Mouse (Mus musculus) E14TG2a.4 (cell line): ENCODE results near the gene Dsp.

ENCODE experiments used
- H3K27me3 ChIP-seq: 2 replicates; pipeline ENCODE4 v1.6.1; 2014; ENCODE audit warnings: low read length, control low read depth; ENCODE audit not compliant: insufficient read depth
- H3K36me3 ChIP-seq: 2 replicates; pipeline ENCODE4 v1.6.1; 2014; ENCODE audit warnings: low read length, control low read depth; ENCODE audit not compliant: insufficient read depth
- H3K4me1 ChIP-seq: replicated peaks from 2 replicates; pipeline ENCODE4 v1.6.1; 2014; ENCODE audit warnings: low read depth, low read length, control low read depth
- H3K4me3 ChIP-seq: replicated peaks from 2 replicates; pipeline ENCODE4 v1.5.1; 2014; ENCODE audit warnings: mild to moderate bottlenecking, low read length
- H3K9me3 ChIP-seq: 2 replicates; pipeline ENCODE4 v1.6.1; 2014; ENCODE audit warnings: low read length, control low read depth
- CTCF ChIP-seq: conservative IDR thresholded peaks from 2 replicates; pipeline ENCODE4 v1.5.1; 2014; ENCODE audit warnings: low read length
- NANOG ChIP-seq: IDR thresholded peaks from 2 replicates; pipeline ENCODE4 v1.6.1; 2014; ENCODE audit warnings: borderline replicate concordance, low read length, mixed read lengths
- POU5F1 ChIP-seq: IDR thresholded peaks from 2 replicates; pipeline ENCODE4 v1.6.1; 2014; ENCODE audit warnings: low read length, borderline replicate concordance

Gene Dsp

DNA sequence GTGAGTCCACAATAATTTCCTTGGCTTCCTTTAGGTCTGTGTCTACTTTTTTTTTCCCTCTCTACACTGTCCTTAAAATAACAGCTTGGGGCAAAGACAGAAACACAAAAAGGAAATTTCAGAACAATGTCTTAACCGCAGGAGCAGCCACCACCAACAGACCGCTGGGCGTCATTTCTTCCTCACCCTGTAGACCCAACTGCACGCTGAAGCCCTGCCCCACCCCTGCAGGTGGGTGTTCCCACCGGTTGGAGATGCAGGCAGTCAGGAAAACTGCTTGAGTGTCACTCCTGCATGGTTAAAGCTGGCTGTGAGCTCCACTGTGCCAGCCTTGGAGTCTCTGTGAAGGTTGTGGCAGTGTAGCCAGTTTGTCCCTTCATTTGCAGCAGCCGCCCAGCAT is 6.5 kb downstream of the Dsp start:
- Histone ChIP-seq H3K36me3 (no peaks in the 10 kb centered on the region), H3K9me3 (no peaks in the 10 kb centered on the region), H3K4me3 (no peak overlapping the region), H3K4me1 (peaks cover 52% of the 10 kb centered on the region), H3K27me3 (peaks cover 11% of the 10 kb centered on the region)
- TF ChIP-seq CTCF, result no peak

DNA sequence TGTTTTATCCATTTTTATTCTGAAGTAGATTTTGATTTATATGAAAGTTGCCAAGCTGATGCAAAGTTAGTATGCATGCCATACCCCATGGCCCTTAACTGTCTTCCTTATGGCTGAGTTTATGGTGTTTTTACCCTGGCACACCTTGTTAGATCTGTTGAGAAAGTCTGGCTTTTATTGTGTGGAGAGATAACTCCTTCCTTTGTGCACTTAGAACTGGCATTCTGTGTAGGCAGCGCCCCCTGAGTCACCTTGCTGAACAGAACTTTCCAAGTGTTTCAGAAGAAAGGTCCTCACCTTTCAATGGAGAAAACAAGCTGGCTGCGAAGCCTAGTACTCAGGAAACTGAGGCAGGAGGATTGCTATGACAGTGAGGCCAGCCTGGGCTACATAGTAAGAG is 10.9 kb downstream of the Dsp start:
- Histone ChIP-seq H3K4me3 (no peak overlapping the region), H3K36me3 (no peaks in the 10 kb centered on the region), H3K27me3 (no peaks in the 10 kb centered on the region), H3K9me3 (no peaks in the 10 kb centered on the region), H3K4me1 (peaks cover 38% of the 10 kb centered on the region)
- TF ChIP-seq POU5F1, result no peak
- no peak for TF ChIP-seq NANOG
- TF ChIP-seq CTCF, result no peak

DNA sequence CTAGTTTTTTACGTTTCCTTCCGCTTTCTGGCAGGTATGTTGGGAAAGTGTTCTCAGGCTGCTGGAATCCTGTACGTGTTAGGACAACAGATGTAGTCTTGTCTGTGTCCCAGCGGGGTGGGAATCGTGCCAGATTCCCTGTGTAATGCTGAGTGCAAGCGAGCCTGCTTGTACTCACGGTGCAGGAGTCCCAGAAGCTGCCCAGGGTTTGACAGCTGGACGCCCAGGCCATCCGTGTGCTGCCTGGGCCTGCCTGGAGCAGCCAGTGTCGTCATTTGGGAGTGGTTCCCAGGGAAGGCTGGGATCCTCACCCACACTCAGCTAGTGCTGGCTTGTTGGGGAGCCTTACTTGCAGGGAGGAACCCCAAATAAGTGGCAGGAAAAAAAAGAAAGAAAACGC is 11.6 kb downstream of the Dsp start:
- no peak for TF ChIP-seq NANOG
- H3K27me3 ChIP-seq, result no peaks in the 10 kb centered on the region
- no peak overlapping the region for H3K4me3 ChIP-seq
- no peaks in the 10 kb centered on the region for H3K36me3 ChIP-seq
- H3K9me3 ChIP-seq, result no peaks in the 10 kb centered on the region
- H3K4me1 ChIP-seq, result peaks cover 32% of the 10 kb centered on the region

DNA sequence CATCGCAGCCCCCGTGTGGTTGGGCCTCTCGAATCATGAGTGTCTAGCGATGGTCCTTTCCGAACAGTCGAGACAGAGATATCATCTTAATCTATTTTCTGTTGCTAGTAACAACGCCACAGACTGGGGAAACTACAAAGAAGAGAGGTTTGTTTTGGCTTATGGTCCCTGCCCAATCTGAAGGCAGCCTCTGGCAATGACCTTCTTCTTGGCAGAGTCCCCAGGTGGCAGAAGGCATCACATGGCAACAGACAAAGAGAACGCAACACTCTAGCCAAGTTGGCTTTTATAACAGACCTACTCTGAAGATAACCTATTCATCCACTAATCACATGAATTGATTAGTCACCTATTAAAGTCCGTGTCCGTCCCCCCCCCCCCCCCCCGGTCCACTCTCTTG is 13.8 kb downstream of the Dsp start:
- Histone ChIP-seq H3K4me1 (peaks cover 24% of the 10 kb centered on the region), H3K4me3 (no peak overlapping the region), H3K36me3 (no peaks in the 10 kb centered on the region), H3K9me3 (no peaks in the 10 kb centered on the region), H3K27me3 (no peaks in the 10 kb centered on the region)
- TF ChIP-seq NANOG (no peak), POU5F1 (no peak), CTCF (no peak)

DNA sequence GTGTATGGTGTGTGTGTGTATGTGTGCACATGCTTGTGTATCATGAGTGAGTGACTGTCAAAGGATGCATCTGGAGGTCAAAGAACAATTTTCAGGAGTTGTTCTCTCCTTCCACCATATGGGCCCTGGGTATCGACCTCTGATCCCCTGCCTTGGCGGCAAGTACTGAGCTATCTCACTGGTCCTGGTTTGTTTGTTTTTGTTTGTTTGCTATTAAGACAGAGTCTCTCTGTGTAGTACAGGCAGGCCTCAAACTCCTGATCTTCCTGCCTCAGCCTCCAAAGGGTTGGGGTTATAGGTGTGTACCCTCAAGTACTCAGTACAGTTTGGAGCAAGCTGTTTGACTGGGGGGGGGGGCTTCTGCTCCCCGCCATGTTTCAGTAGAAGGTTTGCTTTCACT is 16.0 kb downstream of the Dsp start:
- H3K4me1 ChIP-seq, result peaks cover 35% of the 10 kb centered on the region
- no peak overlapping the region for H3K4me3 ChIP-seq
- no peaks in the 10 kb centered on the region for H3K36me3 ChIP-seq
- no peak for TF ChIP-seq POU5F1
- no peak for TF ChIP-seq NANOG
- TF ChIP-seq CTCF, result no peak
- no peaks in the 10 kb centered on the region for H3K9me3 ChIP-seq
- no peaks in the 10 kb centered on the region for H3K27me3 ChIP-seq

DNA sequence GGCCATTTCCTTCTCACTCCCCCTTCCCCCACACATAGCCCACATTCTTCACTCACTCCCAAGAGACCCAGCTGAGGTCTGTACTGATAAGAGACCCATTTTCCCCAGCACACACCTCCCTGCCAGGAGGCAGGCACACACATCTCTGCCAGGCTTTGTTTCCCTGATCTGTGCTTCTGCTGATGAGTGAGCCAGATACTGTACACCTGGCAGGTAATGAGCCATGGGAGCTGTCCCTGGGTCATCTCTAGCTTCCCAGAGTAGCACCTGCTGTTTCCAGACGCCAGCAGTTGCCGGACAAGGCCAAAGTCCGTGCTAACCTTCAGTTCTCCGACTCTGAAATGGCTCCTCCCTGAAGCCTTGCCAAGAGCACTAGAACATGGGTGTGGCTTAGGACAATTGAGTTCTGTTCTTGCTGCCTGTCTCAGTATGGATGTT is 19.6 kb downstream of the Dsp start:
- Histone ChIP-seq H3K27me3 (peaks cover 3% of the 10 kb centered on the region), H3K36me3 (no peaks in the 10 kb centered on the region), H3K4me3 (peak overlapping the region; percentile 27; the same call in 1 of the 2 replicates), H3K4me1 (peaks cover 14% of the 10 kb centered on the region), H3K9me3 (no peaks in the 10 kb centered on the region)
- no peak; the same call in 1 of the 2 replicates for TF ChIP-seq CTCF
- TF ChIP-seq NANOG, result no peak
- no peak for TF ChIP-seq POU5F1

DNA sequence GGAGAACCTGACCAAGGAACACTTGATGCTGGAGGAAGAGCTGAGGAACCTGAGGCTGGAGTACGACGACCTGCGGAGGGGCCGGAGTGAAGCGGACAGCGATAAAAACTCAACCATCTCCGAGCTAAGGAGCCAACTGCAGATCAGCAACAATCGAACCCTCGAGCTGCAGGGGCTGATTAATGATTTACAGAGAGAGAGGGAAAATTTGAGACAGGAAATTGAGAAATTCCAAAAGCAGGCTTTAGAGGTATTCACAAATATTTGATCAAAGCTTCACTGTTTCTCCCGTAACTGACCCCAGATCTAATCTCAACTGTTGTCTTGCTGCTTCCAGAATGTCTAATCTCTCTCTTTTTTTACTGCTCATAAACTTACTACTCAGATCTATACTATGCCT is 42.3 kb downstream of the Dsp start:
- peaks cover 16% of the 10 kb centered on the region for H3K36me3 ChIP-seq
- H3K9me3 ChIP-seq, result peaks cover 9% of the 10 kb centered on the region
- H3K4me1 ChIP-seq, result peaks cover 16% of the 10 kb centered on the region
- H3K27me3 ChIP-seq, result peaks cover 52% of the 10 kb centered on the region
- TF ChIP-seq CTCF (no peak), NANOG (no peak), POU5F1 (no peak)
- no peak overlapping the region for H3K4me3 ChIP-seq

DNA sequence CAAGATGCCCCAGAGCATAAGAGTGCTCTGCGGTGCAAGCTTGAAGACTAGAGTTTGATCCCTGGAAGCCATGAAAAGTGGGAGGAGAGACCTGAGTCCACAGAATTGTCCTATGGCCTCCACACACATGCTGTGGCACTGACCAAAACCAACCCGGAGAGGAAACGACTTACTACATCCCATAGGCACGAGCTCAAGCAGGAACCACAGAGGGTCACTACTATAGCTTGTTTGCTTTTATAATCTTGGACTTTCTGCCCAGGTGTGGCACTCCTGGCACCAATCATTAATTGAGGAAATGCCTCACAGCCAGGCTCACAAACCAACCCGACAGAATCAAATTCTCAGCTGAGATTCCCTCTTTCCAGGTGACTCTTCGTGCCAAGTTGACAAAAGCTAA is 50.3 kb downstream of the Dsp start:
- no peaks in the 10 kb centered on the region; the same call in 1 of the 2 replicates for H3K36me3 ChIP-seq
- H3K4me3 ChIP-seq, result no peak overlapping the region
- no peaks in the 10 kb centered on the region for H3K9me3 ChIP-seq
- peaks cover 24% of the 10 kb centered on the region for H3K4me1 ChIP-seq
- H3K27me3 ChIP-seq, result peaks cover 17% of the 10 kb centered on the region
- TF ChIP-seq NANOG (no peak), POU5F1 (no peak), CTCF (no peak)

DNA sequence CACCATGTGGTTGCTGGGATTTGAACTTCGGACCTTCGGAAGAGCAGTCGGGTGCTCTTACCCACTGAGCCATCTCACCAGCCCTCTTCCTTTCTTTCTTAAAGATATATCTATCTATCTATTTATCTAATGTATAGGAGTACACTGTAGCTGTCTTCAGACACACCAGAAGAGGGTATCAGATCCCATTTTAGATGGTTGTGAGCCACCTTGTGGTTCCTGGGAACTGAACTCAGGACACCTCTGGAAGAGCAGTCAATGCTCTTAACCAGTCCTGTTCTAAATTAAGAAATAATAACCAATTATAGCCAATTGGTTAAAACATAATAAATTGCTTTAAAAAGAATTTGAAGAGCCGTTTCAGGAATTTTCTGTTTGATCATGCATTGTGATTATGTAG is 53.1 kb downstream of the Dsp start:
- peaks cover 5% of the 10 kb centered on the region for H3K27me3 ChIP-seq
- peaks cover 36% of the 10 kb centered on the region for H3K4me1 ChIP-seq
- peak overlapping the region; percentile 97 for H3K4me3 ChIP-seq
- TF ChIP-seq POU5F1 (no peak), CTCF (no peak), NANOG (no peak)
- H3K36me3 ChIP-seq, result peaks cover 24% of the 10 kb centered on the region
- no peaks in the 10 kb centered on the region for H3K9me3 ChIP-seq
